Mouse (Mus musculus) kidney, postnatal 14 days (tissue): ENCODE data around the gene Pde4b.
"Not testable (repeated sequence)": the region's sequence is repeated elsewhere in the genome, so short reads cannot be mapped to it uniquely, and the experiment has no call there.

Experiments
- DNase-seq: peaks from one replicate; pipeline ENCODE4 v3.0.0; 2022; ENCODE audit warnings: mixed read lengths

The Pde4b gene

GRCm38 (mm10) chr4:102483354-102484018 is 396.1 kb downstream of the Pde4b start:
- no peak for DNase-seq

GRCm38 (mm10) chr4:102484738-102485137 is 397.4 kb downstream of the Pde4b start:
- no peak for DNase-seq

GRCm38 (mm10) chr4:102486134-102486920 is 399.0 kb downstream of the Pde4b start:
- DNase-seq, result peak; percentile 21

GRCm38 (mm10) chr4:102486921-102487240 is 399.5 kb downstream of the Pde4b start:
- peak; percentile 28 for DNase-seq

DNA sequence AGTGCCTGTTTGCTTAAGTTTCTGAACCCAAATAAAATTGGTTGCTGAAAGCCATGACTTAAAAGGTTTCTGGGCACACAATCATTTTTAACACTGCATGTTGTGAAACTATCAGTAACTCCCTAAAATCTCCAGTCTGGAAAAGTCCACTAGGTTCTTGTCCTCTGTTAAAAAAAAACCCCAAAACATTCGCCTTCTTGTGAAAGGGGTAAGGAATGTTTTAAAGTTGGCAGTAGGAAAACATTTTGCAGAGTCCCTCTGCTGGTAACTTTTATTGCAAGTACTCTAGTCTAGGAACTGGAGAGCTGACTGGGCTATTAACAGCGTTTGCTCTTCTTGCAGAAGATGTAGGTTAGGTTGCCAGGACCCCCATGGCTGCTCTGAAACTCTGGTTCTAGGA is 400.7 kb downstream of the Pde4b start:
- DNase-seq, result no peak

DNA sequence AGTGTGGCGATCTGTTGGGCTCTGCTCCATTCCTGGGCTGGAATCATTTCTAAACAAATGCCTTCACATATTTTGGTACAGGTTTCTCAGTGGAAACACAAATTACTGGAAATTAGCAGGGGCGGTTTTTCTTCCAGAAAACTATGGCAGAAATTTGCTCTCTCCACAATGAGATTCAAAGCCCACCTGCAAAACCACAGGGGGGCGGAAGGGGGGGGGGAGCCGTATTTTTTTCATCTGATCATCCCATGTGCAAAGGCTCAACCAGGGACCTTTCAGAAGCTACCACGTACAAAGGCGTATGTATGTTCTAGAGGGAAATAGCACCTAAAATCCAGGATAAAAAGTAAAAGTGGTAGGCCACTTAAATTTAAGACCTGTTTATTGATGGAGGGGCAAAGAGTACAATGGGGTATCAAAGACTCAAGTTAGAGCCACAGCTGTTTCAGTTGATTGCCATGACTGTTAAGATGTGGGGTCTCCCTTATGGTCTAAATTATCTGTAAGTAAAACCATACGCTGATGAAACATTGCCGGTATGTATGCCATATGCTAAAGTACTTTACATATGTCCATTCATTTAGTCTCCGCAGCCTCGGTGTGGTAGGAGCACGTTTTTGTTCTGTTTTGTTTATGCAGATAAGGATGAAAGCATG is 404.3 kb downstream of the Pde4b start:
- DNase-seq, result no peak

DNA sequence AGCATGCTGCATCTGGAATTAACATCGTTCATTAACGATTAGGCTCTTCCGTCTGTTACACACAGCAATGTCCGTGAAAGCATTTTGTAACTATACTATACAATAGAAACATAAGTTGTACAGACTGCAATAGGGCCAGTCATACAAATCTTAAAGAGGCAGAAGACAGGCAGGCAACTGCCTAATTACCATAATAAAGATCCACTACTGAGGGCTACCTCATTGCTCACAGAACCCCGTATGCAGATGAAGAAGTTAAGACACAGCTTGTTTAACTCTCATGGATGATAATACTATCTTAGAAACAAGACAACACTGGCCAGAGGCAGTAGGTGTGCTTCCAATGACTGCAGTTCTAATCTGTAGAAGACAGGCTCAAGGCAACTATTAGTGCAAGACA is 405.6 kb downstream of the Pde4b start:
- DNase-seq, result no peak

DNA sequence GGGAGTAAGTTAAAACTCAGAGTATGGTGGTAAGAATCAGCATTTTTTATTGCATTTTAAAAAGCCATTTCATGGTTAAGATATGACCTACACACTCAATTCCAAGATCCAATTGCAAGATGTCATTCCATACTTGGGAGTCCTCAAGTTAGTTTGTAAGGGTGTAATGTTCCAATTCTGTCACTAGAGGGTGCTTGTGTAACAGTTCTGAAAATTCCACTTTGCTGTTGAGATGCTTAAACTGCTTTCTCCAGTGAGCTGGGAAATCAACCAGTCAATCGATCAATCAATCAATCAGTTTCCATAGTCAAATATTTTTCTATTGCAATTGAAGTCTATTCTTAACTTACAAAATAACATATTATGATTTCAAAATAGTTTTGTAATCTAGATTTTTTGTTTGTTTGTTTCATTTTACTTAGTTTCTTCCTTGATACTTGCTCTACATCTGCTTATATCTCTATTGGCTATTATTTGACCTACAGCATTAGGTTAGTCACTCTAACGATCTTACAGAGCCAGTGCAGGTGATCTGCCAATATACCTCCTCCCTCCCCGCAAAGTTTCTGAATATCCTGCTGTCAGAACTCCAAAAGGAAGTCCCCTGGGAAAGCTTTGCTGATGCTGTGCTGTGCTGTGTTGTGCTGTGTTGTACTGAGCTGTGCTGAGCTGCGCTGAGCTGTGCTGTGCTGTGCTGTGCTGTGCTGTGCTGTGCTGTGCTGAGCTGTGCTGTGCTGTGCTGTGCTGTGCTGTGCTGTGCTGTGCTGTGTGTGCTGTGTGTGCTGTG is 406.2 kb downstream of the Pde4b start:
- peak; percentile 56 for DNase-seq

DNA sequence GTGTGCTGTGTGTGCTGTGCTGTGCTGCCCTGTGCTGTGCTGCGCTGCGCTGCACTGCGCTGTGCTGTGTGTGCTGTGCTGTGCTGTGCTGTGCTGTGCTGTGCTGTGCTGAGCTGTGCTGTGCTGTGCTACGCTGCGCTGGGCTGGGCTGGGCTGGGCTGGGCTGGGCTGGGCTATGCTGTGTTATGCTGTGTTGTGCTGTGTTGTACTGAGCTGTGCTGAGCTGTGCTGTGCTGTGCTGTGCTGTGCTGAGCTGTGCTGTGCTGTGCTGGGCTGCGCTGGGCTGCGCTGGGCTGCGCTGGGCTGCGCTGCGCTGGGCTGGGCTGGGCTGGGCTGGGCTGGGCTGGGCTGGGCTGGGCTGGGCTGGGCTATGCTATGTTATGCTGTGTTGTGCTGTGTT is 406.9 kb downstream of the Pde4b start:
- DNase-seq, result not testable (repeated sequence)

- no peak for DNase-seq
These were observed 407.7 kb downstream of the Pde4b start for GRCm38 (mm10) chr4:102495001-102495400.

DNA sequence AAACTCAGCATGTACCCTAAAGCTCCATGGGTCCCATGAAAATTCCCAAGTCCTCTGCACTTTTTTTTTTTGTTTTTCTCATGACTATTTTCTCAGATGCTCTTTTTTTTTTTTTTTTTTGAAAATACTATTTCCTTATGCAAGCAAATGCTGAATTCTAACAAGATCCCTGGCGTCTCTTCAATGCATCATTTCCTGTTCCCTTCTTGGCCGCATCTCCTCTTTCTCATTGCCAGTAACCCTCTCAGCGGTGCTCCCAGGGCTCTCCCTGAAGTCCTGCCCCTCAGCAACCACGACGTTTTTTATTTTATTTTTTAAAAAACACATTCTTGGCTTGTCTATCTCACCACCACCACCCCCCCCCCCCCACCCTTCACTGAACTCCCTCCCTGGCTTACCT is 408.1 kb downstream of the Pde4b start:
- peak; percentile 58 for DNase-seq

DNA sequence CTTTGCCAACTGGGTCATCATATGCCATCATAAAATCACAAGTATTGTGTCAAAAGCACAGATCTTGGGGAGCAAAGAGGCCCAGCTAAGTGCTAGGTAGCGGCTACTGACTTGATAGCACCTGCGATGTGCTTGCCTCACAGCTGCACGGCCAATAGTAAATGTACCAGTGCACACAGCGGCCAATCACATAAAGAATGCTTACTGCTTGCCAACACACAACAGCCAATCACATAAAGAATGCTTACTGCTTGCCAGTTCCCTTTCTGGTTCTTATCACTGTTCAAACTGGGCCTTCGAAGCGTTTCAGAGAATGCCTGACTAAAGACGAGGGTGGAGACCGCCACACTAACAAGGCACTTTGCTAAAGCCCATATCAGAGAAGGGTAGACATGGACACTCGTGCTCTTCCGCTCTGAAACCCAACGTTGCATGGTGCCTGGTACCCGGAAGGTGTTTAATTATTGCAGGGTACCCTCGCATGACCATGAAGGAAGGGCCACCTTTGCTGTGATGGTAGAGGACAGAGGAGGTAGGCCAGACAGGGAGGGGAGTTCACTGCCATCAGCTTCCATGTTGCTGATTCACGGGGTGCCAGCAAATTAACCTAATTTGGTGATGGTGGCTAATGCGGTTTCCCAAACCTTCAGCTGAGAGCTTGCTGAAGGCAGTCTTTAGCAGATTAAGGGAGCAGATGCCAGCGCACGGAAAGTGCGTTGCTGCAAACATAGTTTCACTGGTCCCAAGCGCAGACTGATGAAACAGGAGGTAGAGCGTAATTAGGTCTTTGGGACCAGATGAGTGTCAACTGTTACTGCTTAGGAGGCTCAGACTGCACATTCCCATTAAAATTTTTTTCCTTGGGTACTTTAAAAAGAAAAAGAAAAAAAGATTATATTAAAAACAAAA is 409.2 kb downstream of the Pde4b start:
- DNase-seq, result no peak

DNA sequence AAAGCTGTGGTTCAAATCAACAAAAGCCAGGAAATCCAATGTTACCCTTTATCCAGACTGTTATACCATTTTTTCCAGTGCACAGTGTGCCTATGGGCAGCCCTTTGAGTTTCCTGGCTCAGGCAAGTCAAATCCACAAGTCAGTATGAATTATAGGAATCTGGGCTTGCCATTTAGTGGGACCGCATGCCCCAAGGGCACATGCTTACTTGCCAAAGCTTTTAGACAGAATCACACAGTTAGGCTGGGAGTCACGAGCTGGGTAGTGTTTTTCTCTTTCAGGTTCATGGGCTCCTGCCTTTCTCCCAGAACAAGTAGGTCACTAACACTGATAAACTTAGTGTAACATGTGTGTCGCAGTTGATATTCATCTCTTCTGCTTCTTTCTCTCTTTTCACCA is 409.9 kb downstream of the Pde4b start:
- peak; percentile 32 for DNase-seq

- no peak for DNase-seq
These were observed 411.0 kb downstream of the Pde4b start for GRCm38 (mm10) chr4:102498169-102498919.

GRCm38 (mm10) chr4:102498920-102499316 is 411.6 kb downstream of the Pde4b start:
- no peak for DNase-seq

- peak; percentile 19 for DNase-seq
These were observed 418.4 kb downstream of the Pde4b start for GRCm38 (mm10) chr4:102505714-102506113.

DNA sequence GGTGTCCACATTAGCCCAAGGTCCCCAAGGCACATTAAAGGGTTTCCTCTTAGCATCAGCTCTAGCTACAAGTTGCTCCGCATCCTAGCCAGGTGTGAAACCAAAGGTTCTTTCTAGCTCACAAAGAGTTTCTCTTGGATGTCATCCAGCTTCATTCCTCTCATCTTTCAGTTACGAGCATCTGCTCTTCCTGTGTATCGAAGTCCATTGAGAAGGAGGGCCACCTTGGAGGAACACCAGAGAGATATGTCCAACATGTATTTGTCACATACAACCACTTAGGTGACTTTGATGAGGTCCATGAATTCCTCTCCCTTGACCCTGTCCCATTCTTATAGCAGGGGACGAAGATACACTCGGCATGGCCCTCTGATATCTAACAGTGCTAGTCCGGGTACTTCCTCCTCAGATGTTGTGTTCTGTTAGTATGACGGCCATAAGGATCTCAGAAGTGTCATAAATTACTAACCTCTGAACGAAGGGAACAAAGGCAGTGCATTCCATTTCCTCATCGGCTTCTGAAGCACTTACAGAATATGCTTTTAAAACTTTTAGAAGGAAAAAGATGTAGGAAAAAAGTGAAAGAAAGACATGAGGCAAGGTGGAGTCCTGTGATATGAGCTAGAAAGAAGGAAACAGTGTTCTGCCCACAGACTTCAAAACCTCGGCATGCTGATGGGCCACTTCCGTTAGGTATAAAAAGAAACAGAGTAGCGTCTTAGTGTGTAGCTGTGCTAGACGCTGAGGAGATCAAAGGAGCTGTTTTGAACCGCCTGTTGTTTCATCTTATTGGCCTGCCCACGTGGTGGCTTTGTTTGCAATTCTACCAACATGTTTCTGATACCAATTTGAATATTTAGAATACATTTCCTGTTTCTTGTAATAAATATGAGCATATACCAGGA is 419.3 kb downstream of the Pde4b start:
- DNase-seq, result no peak

- no peak for DNase-seq
These were observed 420.0 kb downstream of the Pde4b start for GRCm38 (mm10) chr4:102507344-102507743.

DNA sequence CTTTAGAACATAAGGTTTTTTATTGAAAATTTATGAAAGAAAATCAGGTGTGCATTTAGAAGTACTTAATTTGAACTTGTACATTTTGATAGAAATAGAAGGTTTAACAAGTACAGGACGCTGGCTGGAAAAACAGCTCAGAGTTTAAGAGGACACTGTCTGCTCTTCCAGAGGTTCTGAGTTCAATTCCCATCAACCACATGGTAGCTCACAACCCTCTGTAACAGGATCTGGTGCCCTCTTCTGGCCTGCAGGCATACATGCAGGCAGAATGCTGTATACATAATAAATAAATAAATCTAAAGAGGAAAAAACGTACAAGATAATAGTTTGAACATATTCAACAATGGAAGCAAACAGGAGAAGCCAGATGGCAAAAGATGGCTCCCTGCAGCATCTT is 420.4 kb downstream of the Pde4b start:
- no peak for DNase-seq

GRCm38 (mm10) chr4:102510061-102510460 is 422.7 kb downstream of the Pde4b start:
- DNase-seq, result no peak
